Mouse (Mus musculus): ENCODE data around the gene Vmn1r173. TPM values are rescaled to one million over a fixed set of nuclear protein-coding genes. Genes with fewer than 3 reads are reported as not detected.
"Not testable (repeated sequence)": the region's sequence is repeated elsewhere in the genome, so short reads cannot be mapped to it uniquely, and the experiment has no call there.

Gene Vmn1r173
- polyA plus RNA-seq (2015; fragmentation: Nextera tagmentation; extraction: Ambion mirVana), result not detected in 2 replicates

GRCm38 (mm10) chr7:23700403-23700802, at the start of gene Vmn1r173:
Vmn1r173 (plus strand) TSS chr7:23700703.
- not testable (repeated sequence) for H3K9ac ChIP-seq (ENCODE audit: low read length); H3K4me3 ChIP-seq (ENCODE audit: low read length); ATAC-seq (ENCODE audit: low read depth); H3K9me3 ChIP-seq (ENCODE audit: control insufficient read depth, low read length); H3K4me1 ChIP-seq (replicated peaks; ENCODE audit: control insufficient read depth, insufficient read depth, low read length); H3K36me3 ChIP-seq (ENCODE audit: control insufficient read depth, insufficient read depth, low read length); H3K27ac ChIP-seq (ENCODE audit: low read length); H3K4me2 ChIP-seq (ENCODE audit: low read depth, low read length); H3K27me3 ChIP-seq (ENCODE audit: control insufficient read depth, insufficient read depth, low read depth, low read length)
- 46% methylated on average over 1 of the region's 1 CpGs for WGBS

DNA sequence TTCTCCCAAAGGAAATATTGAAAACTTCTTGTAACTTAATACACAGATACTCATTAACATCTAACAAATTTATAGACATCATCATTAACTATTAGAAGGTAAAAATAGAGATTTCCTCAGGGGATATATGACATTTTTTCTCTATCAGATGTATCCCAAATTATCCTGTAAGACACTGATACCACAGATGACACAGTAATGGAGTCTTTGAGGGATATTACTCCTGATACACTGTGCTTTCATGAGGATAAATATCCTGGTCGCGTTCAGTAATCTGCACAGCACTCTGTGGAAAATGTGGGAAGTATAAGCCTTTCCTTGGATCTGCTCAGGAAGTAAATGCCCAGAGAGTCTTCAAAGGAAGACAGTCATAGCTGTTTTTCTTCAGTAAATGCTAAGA, 42.5 kb upstream of the Vmn1r173 start, which contains the start of gene Vmn1r172:
TSS of gene Vmn1r172 (plus strand) at position 301 of the 400 bp plus-strand sequence.
- H3K36me3 ChIP-seq (ENCODE audit: control insufficient read depth, insufficient read depth, low read length), result no peaks in the 10 kb centered on the region
- H3K9me3 ChIP-seq (ENCODE audit: control insufficient read depth, low read length), result no peaks in the 10 kb centered on the region
- WGBS, result 60% methylated on average over 2 of the region's 2 CpGs
- no peak for ATAC-seq (ENCODE audit: low read depth)
- no peaks in the 10 kb centered on the region for H3K27me3 ChIP-seq (ENCODE audit: control insufficient read depth, insufficient read depth, low read depth, low read length)
- no peak within 1 kb of the TSS for H3K4me3 ChIP-seq (ENCODE audit: low read length)
- H3K9ac ChIP-seq (ENCODE audit: low read length), result no peak within 1 kb of the TSS
- no peak within 1 kb of the TSS for H3K4me2 ChIP-seq (ENCODE audit: low read depth, low read length)
- no peak within 1 kb of the TSS for H3K27ac ChIP-seq (ENCODE audit: low read length)
- no peaks in the 10 kb centered on the region for H3K4me1 ChIP-seq (replicated peaks; ENCODE audit: control insufficient read depth, insufficient read depth, low read length)

GRCm38 (mm10) chr7:23751970-23752369, 51.5 kb downstream of the Vmn1r173 start, which contains the start of gene Vmn1r174:
Vmn1r174 (plus strand) TSS chr7:23752270.
- WGBS, result 44% methylated on average over 1 of the region's 1 CpGs
- H3K9ac ChIP-seq (ENCODE audit: low read length); H3K36me3 ChIP-seq (ENCODE audit: control insufficient read depth, insufficient read depth, low read length); H3K4me3 ChIP-seq (ENCODE audit: low read length); H3K9me3 ChIP-seq (ENCODE audit: control insufficient read depth, low read length); H3K27ac ChIP-seq (ENCODE audit: low read length); H3K4me1 ChIP-seq (replicated peaks; ENCODE audit: control insufficient read depth, insufficient read depth, low read length); H3K4me2 ChIP-seq (ENCODE audit: low read depth, low read length); ATAC-seq (ENCODE audit: low read depth); H3K27me3 ChIP-seq (ENCODE audit: control insufficient read depth, insufficient read depth, low read depth, low read length): not testable (repeated sequence)

Other genes starting within 250 kb of the Vmn1r173 start
- gene Vmn1r167, start 193.5 kb upstream of the Vmn1r173 start, polyA plus RNA-seq (2015; fragmentation: Nextera tagmentation; extraction: Ambion mirVana), result not detected in 2 replicates
- gene Vmn1r168, start 161.0 kb upstream of the Vmn1r173 start, polyA plus RNA-seq (2015; fragmentation: Nextera tagmentation; extraction: Ambion mirVana), result not detected in 2 replicates
- not detected in 2 replicates for gene Vmn1r169, start 125.2 kb upstream of the Vmn1r173 start, polyA plus RNA-seq (2015; fragmentation: Nextera tagmentation; extraction: Ambion mirVana)
- gene Vmn1r170, start 94.5 kb upstream of the Vmn1r173 start, polyA plus RNA-seq (2015; fragmentation: Nextera tagmentation; extraction: Ambion mirVana), result not detected in 2 replicates
- not detected in 2 replicates for gene Vmn1r171, start 70.0 kb upstream of the Vmn1r173 start, polyA plus RNA-seq (2015; fragmentation: Nextera tagmentation; extraction: Ambion mirVana)
- gene Vmn1r172, start 42.4 kb upstream of the Vmn1r173 start, polyA plus RNA-seq (2015; fragmentation: Nextera tagmentation; extraction: Ambion mirVana), result not detected in 2 replicates
- not detected in 2 replicates for gene Vmn1r174, start 51.6 kb downstream of the Vmn1r173 start, polyA plus RNA-seq (2015; fragmentation: Nextera tagmentation; extraction: Ambion mirVana)
- not detected in 2 replicates for gene Vmn1r175, start 109.9 kb downstream of the Vmn1r173 start, polyA plus RNA-seq (2015; fragmentation: Nextera tagmentation; extraction: Ambion mirVana)
- gene Vmn1r176, start 136.7 kb downstream of the Vmn1r173 start, polyA plus RNA-seq (2015; fragmentation: Nextera tagmentation; extraction: Ambion mirVana), result not detected in 2 replicates
- gene Vmn1r177, start 165.7 kb downstream of the Vmn1r173 start, polyA plus RNA-seq (2015; fragmentation: Nextera tagmentation; extraction: Ambion mirVana), result not detected in 2 replicates
- gene Vmn1r178, start 191.3 kb downstream of the Vmn1r173 start, polyA plus RNA-seq (2015; fragmentation: Nextera tagmentation; extraction: Ambion mirVana), result not detected in 2 replicates
- not detected in 2 replicates for gene Vmn1r179, start 226.3 kb downstream of the Vmn1r173 start, polyA plus RNA-seq (2015; fragmentation: Nextera tagmentation; extraction: Ambion mirVana)
- not detected in 2 replicates for gene Vmn1r180, start 249.9 kb downstream of the Vmn1r173 start, polyA plus RNA-seq (2015; fragmentation: Nextera tagmentation; extraction: Ambion mirVana)